Comparison of ENCODE assay signal across 8 mouse cellular contexts in genomic region chr10:85386605-85387218, GRCm38 (mm10). TPM values are rescaled to one million over a fixed set of nuclear protein-coding genes. Genes with fewer than 3 reads are reported as not detected.
DNase-seq lines count a peak whose midpoint lies in the region; ATAC-seq lines count a peak whose summit lies in the region.

Gene Btbd11 (plus strand): TSS chr10:85386814.

- DNase-seq in adrenal gland, adult 2 months = peak; percentile 96
- DNase-seq in embryo, embryonic 11 days = peak; percentile 96
- peak; percentile 76 to 91 for DNase-seq in gastrocnemius, postnatal 4 days (ENCODE audit: low spot score in 2 of 2)
- peak; percentile 78 to 90 for DNase-seq in left cerebral cortex, postnatal 25 days (ENCODE audit: low spot score in 2 of 2)
- peak; percentile 93 for DNase-seq in mesoderm, embryonic 11.5 days (ENCODE audit: low read depth, low spot score)
- DNase-seq in right cerebral cortex, postnatal 36 days (ENCODE audit: low spot score in 2 of 2) = peak; percentile 78 to 80
- DNase-seq in urinary bladder, postnatal 4 days (ENCODE audit: low spot score in 2 of 2) = peak; percentile 87 to 91

- H3K9ac ChIP-seq in intestine, embryonic 16.5 days (ENCODE audit: low read depth, low read length) = peak within 1 kb of the TSS; percentile 71

- peaks cover 17% of the 10 kb centered on the region for H3K4me1 ChIP-seq in intestine, embryonic 16.5 days (ENCODE audit: control insufficient read depth, insufficient read depth, low read length)

- peak within 1 kb of the TSS; percentile 100 for H3K4me2 ChIP-seq in intestine, embryonic 16.5 days (ENCODE audit: low read depth, low read length)

- H3K9me3 ChIP-seq in intestine, embryonic 16.5 days (ENCODE audit: control insufficient read depth, low read length) = no peaks in the 10 kb centered on the region

- peak within 1 kb of the TSS; percentile 54 for H3K27ac ChIP-seq in intestine, embryonic 16.5 days (ENCODE audit: low read length)

- ATAC-seq in intestine, embryonic 16.5 days = peak; percentile 98

- H3K4me3 ChIP-seq in intestine, embryonic 16.5 days (ENCODE audit: low read length) = peak within 1 kb of the TSS; percentile 63

- no peaks in the 10 kb centered on the region for H3K36me3 ChIP-seq in intestine, embryonic 16.5 days (ENCODE audit: control insufficient read depth, insufficient read depth, low read length)

- H3K27me3 ChIP-seq in intestine, embryonic 16.5 days (replicated peaks; ENCODE audit: control insufficient read depth, insufficient read depth, low read length) = peaks cover 8% of the 10 kb centered on the region; the same call in 1 of the 2 replicates

- intact Hi-C loops in left cerebral cortex, postnatal 25 days (cut with DNase I) = loop anchor here (5.0 kb wide), 1 partner anchor 169 kb away; no protein-coding TSS in a partner anchor

- under 1% methylated on average over 46 of the region's 46 CpGs for whole genome bisulfite sequencing in intestine, embryonic 16.5 days

RNA-seq across cellular contexts. Expression of gene Btbd11, which starts in this region (rescaled TPM):
- 1 to 10 TPM; 5.7 to 10.0 TPM for total RNA-seq in adrenal gland, adult 2 months (2021)
- polyA plus RNA-seq in adrenal gland, adult 2 months (2012; rRNA removed) = 12.7 and 14.6 TPM in 2 replicates
- total RNA-seq in gastrocnemius, postnatal 4 days (2021) = 1 to 10 TPM; 2.4 to 2.6 TPM
- polyA plus RNA-seq in intestine, embryonic 16.5 days (2015; fragmentation: Nextera tagmentation; extraction: Ambion mirVana) = 0.86 and 1.2 TPM in 2 replicates
- 10 to 100 TPM; 25.9 to 26.8 TPM for total RNA-seq in left cerebral cortex, postnatal 25 days (2021)

Comparison
In these comparisons a context has a peak if more than half of its experiments do, and no peak if none do; other contexts are left out.
1. Peak in every context shown above with its lines: DNase-seq, ATAC-seq, H3K4me3 ChIP-seq and H3K27ac ChIP-seq.